31 mouse cellular contexts compared by ENCODE assay signal in genomic region chr11:104218075-104218474, GRCm38 (mm10). TPM values are rescaled to one million over a fixed set of nuclear protein-coding genes. Genes with fewer than 3 reads are reported as not detected.
"Had no signal": no experiment of that assay in that cellular context is flagged by ENCODE, and none has a peak within 500 bp of the region (broad histone marks: within the 10 kb centered on the region; RNA-seq: fewer than 3 reads in every experiment).

No protein-coding gene starts in this region.

- H3K27me3 ChIP-seq: kidney, embryonic 15.5 days; limb, embryonic 13.5 days; liver, embryonic 15.5 days; midbrain, embryonic 12.5 days; neural tube, embryonic 13.5 days had no signal

- ATAC-seq: liver, embryonic 12.5 days; midbrain, embryonic 16.5 days had no signal

- H3K4me3 ChIP-seq: kidney, embryonic 15.5 days; limb, embryonic 10.5 days; limb, embryonic 13.5 days; liver, embryonic 12.5 days; liver, embryonic 15.5 days; midbrain, embryonic 12.5 days; myocyte; neural tube, embryonic 13.5 days had no signal

- H3K9ac ChIP-seq: kidney, embryonic 15.5 days; limb, embryonic 13.5 days; liver, embryonic 12.5 days; liver, embryonic 15.5 days; midbrain, embryonic 12.5 days; neural tube, embryonic 13.5 days had no signal

- H3K4me1 ChIP-seq: kidney, embryonic 15.5 days; limb, embryonic 10.5 days; limb, embryonic 13.5 days; liver, embryonic 12.5 days; liver, embryonic 15.5 days had no signal

- H3K36me3 ChIP-seq: kidney, embryonic 15.5 days; limb, embryonic 10.5 days; limb, embryonic 13.5 days; liver, embryonic 12.5 days; liver, embryonic 15.5 days; midbrain, embryonic 12.5 days; neural tube, embryonic 13.5 days had no signal

- H3K4me2 ChIP-seq: kidney, embryonic 15.5 days; limb, embryonic 13.5 days; liver, embryonic 12.5 days; liver, embryonic 15.5 days; midbrain, embryonic 12.5 days; neural tube, embryonic 13.5 days had no signal

- DNase-seq: kidney, postnatal 10 days; kidney, postnatal 36 days; layer of hippocampus, adult 9-11 months; liver; lung, adult 18-20 months; lung, postnatal 14 days; lung, postnatal 4 days; retina, postnatal 1 day; right cerebral cortex, postnatal 25 days; thymus, adult 18-20 months; thymus, postnatal 36 days had no signal

- H3K9me3 ChIP-seq: kidney, embryonic 15.5 days; limb, embryonic 10.5 days; limb, embryonic 13.5 days; liver, embryonic 12.5 days; liver, embryonic 15.5 days; midbrain, embryonic 12.5 days; neural tube, embryonic 13.5 days had no signal

- H3K27ac ChIP-seq: kidney, embryonic 15.5 days; limb, embryonic 10.5 days; limb, embryonic 13.5 days; liver, embryonic 12.5 days; liver, embryonic 15.5 days; midbrain, embryonic 12.5 days; neural tube, embryonic 13.5 days had no signal

RNA-seq across cellular contexts. Expression of gene Mapt, which starts 13.1 kb away (rescaled TPM):
- total RNA-seq: megakaryocyte progenitor cell, adult 5-6 weeks had no signal

RNA-seq across cellular contexts. Expression of gene Sppl2c, which starts 31.9 kb away (rescaled TPM):
- total RNA-seq: layer of hippocampus, postnatal 25 days; left cerebral cortex, adult 18-20 months; left cerebral cortex, postnatal 25 days; megakaryocyte progenitor cell, adult 5-6 weeks; megakaryocyte-erythroid progenitor cell, adult 5-6 weeks; monocyte, adult 5-6 weeks; neutrophil, adult 5-6 weeks had no signal
- polyA plus RNA-seq: kidney, embryonic 15.5 days; limb, embryonic 10.5 days; limb, embryonic 13.5 days; liver, embryonic 12.5 days; liver, embryonic 15.5 days; lung, embryonic 16.5 days; midbrain, embryonic 12.5 days; midbrain, embryonic 16.5 days; myocyte; neural tube, embryonic 13.5 days; spleen, adult 2 months; stomach, embryonic 16.5 days; urinary bladder, adult 2 months had no signal
